Mouse (Mus musculus): Measurements from ENCODE around the gene Dnah6. TPM values are rescaled to one million over a fixed set of nuclear protein-coding genes. Genes with fewer than 3 reads are reported as not detected.

Dnah6 gene
- polyA plus RNA-seq, 1 experiment from 2014 or later, result 0.20 TPM

- Histone ChIP-seq H3K36me3 (ENCODE audit: control insufficient read depth, insufficient read depth, low read length) (no peaks in the 10 kb centered on the region), H3K27me3 (ENCODE audit: control insufficient read depth, insufficient read depth, low read length) (no peaks in the 10 kb centered on the region), H3K27ac (ENCODE audit: low read depth, low read length) (no peak overlapping the region), H3K9ac (replicated peaks; ENCODE audit: low read depth, low read length) (no peak overlapping the region), H3K4me2 (ENCODE audit: low read depth, low read length) (no peak overlapping the region), H3K4me1 (ENCODE audit: control insufficient read depth, insufficient read depth, low read length) (no peaks in the 10 kb centered on the region), H3K9me3 (ENCODE audit: control insufficient read depth, low read length) (no peaks in the 10 kb centered on the region), H3K4me3 (ENCODE audit: low read depth, low read length) (no peak overlapping the region)
- WGBS, result 87% methylated on average over 3 of the region's 3 CpGs
- no peak for ATAC-seq (ENCODE audit: low read depth)
These were observed 80.6 kb downstream of the Dnah6 start for GRCm38 (mm10) chr6:73140836-73141235.

GRCm38 (mm10) chr6:73132784-73133183 is 88.7 kb downstream of the Dnah6 start:
- Histone ChIP-seq H3K36me3 (ENCODE audit: control insufficient read depth, insufficient read depth, low read length) (no peaks in the 10 kb centered on the region), H3K4me1 (ENCODE audit: control insufficient read depth, insufficient read depth, low read length) (no peaks in the 10 kb centered on the region), H3K4me2 (ENCODE audit: low read depth, low read length) (no peak overlapping the region), H3K27me3 (ENCODE audit: control insufficient read depth, insufficient read depth, low read length) (no peaks in the 10 kb centered on the region), H3K27ac (ENCODE audit: low read depth, low read length) (no peak overlapping the region), H3K9ac (replicated peaks; ENCODE audit: low read depth, low read length) (no peak overlapping the region), H3K4me3 (ENCODE audit: low read depth, low read length) (no peak overlapping the region), H3K9me3 (ENCODE audit: control insufficient read depth, low read length) (no peaks in the 10 kb centered on the region)
- ATAC-seq (ENCODE audit: low read depth), result no peak
- WGBS, result 57% methylated on average over 5 of the region's 5 CpGs

GRCm38 (mm10) chr6:73127594-73127993 is 93.9 kb downstream of the Dnah6 start:
- 90% methylated on average over 9 of the region's 9 CpGs for WGBS
- H3K27ac ChIP-seq (ENCODE audit: low read depth, low read length), result no peak overlapping the region
- no peak for ATAC-seq (ENCODE audit: low read depth)

GRCm38 (mm10) chr6:73120348-73120747 is 101.1 kb downstream of the Dnah6 start:
- H3K4me2 ChIP-seq (ENCODE audit: low read depth, low read length), result no peak overlapping the region
- 89% methylated on average over 11 of the region's 11 CpGs for WGBS
- no peaks in the 10 kb centered on the region for H3K9me3 ChIP-seq (ENCODE audit: control insufficient read depth, low read length)
- no peak for ATAC-seq (ENCODE audit: low read depth)
- no peaks in the 10 kb centered on the region for H3K36me3 ChIP-seq (ENCODE audit: control insufficient read depth, insufficient read depth, low read length)
- H3K27ac ChIP-seq (ENCODE audit: low read depth, low read length), result no peak overlapping the region
- no peak overlapping the region for H3K9ac ChIP-seq (replicated peaks; ENCODE audit: low read depth, low read length)
- no peak overlapping the region for H3K4me3 ChIP-seq (ENCODE audit: low read depth, low read length)
- no peaks in the 10 kb centered on the region for H3K4me1 ChIP-seq (ENCODE audit: control insufficient read depth, insufficient read depth, low read length)
- no peaks in the 10 kb centered on the region for H3K27me3 ChIP-seq (ENCODE audit: control insufficient read depth, insufficient read depth, low read length)

More at GRCm38 (mm10) chr6:73127594-73127993, 93.9 kb downstream of the Dnah6 start:
- Histone ChIP-seq H3K36me3 (ENCODE audit: control insufficient read depth, insufficient read depth, low read length) (no peaks in the 10 kb centered on the region), H3K27me3 (ENCODE audit: control insufficient read depth, insufficient read depth, low read length) (no peaks in the 10 kb centered on the region), H3K4me3 (ENCODE audit: low read depth, low read length) (no peak overlapping the region), H3K9ac (replicated peaks; ENCODE audit: low read depth, low read length) (no peak overlapping the region), H3K4me2 (ENCODE audit: low read depth, low read length) (no peak overlapping the region), H3K9me3 (ENCODE audit: control insufficient read depth, low read length) (no peaks in the 10 kb centered on the region), H3K4me1 (ENCODE audit: control insufficient read depth, insufficient read depth, low read length) (no peaks in the 10 kb centered on the region)

- no peak overlapping the region for H3K27ac ChIP-seq (ENCODE audit: low read depth, low read length)
- H3K36me3 ChIP-seq (ENCODE audit: control insufficient read depth, insufficient read depth, low read length), result no peaks in the 10 kb centered on the region
- 79% methylated on average over 2 of the region's 2 CpGs for WGBS
- H3K4me1 ChIP-seq (ENCODE audit: control insufficient read depth, insufficient read depth, low read length), result no peaks in the 10 kb centered on the region
- H3K27me3 ChIP-seq (ENCODE audit: control insufficient read depth, insufficient read depth, low read length), result no peaks in the 10 kb centered on the region
- no peak overlapping the region for H3K4me2 ChIP-seq (ENCODE audit: low read depth, low read length)
- ATAC-seq (ENCODE audit: low read depth), result no peak
- no peak overlapping the region for H3K4me3 ChIP-seq (ENCODE audit: low read depth, low read length)
- no peaks in the 10 kb centered on the region for H3K9me3 ChIP-seq (ENCODE audit: control insufficient read depth, low read length)
- H3K9ac ChIP-seq (replicated peaks; ENCODE audit: low read depth, low read length), result no peak overlapping the region
These were observed 107.6 kb downstream of the Dnah6 start for GRCm38 (mm10) chr6:73113898-73114297.

- H3K9ac ChIP-seq (replicated peaks; ENCODE audit: low read depth, low read length), result no peak overlapping the region
- 65% methylated on average over 2 of the region's 2 CpGs for WGBS
- H3K27ac ChIP-seq (ENCODE audit: low read depth, low read length), result no peak overlapping the region
- no peaks in the 10 kb centered on the region for H3K4me1 ChIP-seq (ENCODE audit: control insufficient read depth, insufficient read depth, low read length)
- H3K4me3 ChIP-seq (ENCODE audit: low read depth, low read length), result no peak overlapping the region
- no peaks in the 10 kb centered on the region for H3K36me3 ChIP-seq (ENCODE audit: control insufficient read depth, insufficient read depth, low read length)
- H3K9me3 ChIP-seq (ENCODE audit: control insufficient read depth, low read length), result no peaks in the 10 kb centered on the region
- H3K4me2 ChIP-seq (ENCODE audit: low read depth, low read length), result no peak overlapping the region
- ATAC-seq (ENCODE audit: low read depth), result no peak
- no peaks in the 10 kb centered on the region for H3K27me3 ChIP-seq (ENCODE audit: control insufficient read depth, insufficient read depth, low read length)
These were observed 108.1 kb downstream of the Dnah6 start for GRCm38 (mm10) chr6:73113365-73113764.

GRCm38 (mm10) chr6:73093133-73093532 is 128.3 kb downstream of the Dnah6 start:
- H3K9ac ChIP-seq (replicated peaks; ENCODE audit: low read depth, low read length), result no peak overlapping the region
- H3K27ac ChIP-seq (ENCODE audit: low read depth, low read length), result no peak overlapping the region
- no peaks in the 10 kb centered on the region for H3K4me1 ChIP-seq (ENCODE audit: control insufficient read depth, insufficient read depth, low read length)
- WGBS, result 94% methylated on average over 4 of the region's 4 CpGs
- no peak overlapping the region for H3K4me3 ChIP-seq (ENCODE audit: low read depth, low read length)
- H3K9me3 ChIP-seq (ENCODE audit: control insufficient read depth, low read length), result no peaks in the 10 kb centered on the region
- H3K36me3 ChIP-seq (ENCODE audit: control insufficient read depth, insufficient read depth, low read length), result no peaks in the 10 kb centered on the region
- H3K27me3 ChIP-seq (ENCODE audit: control insufficient read depth, insufficient read depth, low read length), result no peaks in the 10 kb centered on the region
- no peak for ATAC-seq (ENCODE audit: low read depth)
- H3K4me2 ChIP-seq (ENCODE audit: low read depth, low read length), result no peak overlapping the region

GRCm38 (mm10) chr6:73090836-73091235 is 130.6 kb downstream of the Dnah6 start:
- ATAC-seq (ENCODE audit: low read depth), result no peak
- Histone ChIP-seq H3K27ac (ENCODE audit: low read depth, low read length) (no peak overlapping the region), H3K27me3 (ENCODE audit: control insufficient read depth, insufficient read depth, low read length) (no peaks in the 10 kb centered on the region), H3K9ac (replicated peaks; ENCODE audit: low read depth, low read length) (no peak overlapping the region), H3K36me3 (ENCODE audit: control insufficient read depth, insufficient read depth, low read length) (no peaks in the 10 kb centered on the region), H3K4me1 (ENCODE audit: control insufficient read depth, insufficient read depth, low read length) (no peaks in the 10 kb centered on the region), H3K4me2 (ENCODE audit: low read depth, low read length) (no peak overlapping the region), H3K4me3 (ENCODE audit: low read depth, low read length) (no peak overlapping the region), H3K9me3 (ENCODE audit: control insufficient read depth, low read length) (no peaks in the 10 kb centered on the region)
- WGBS, result 78% methylated on average over 8 of the region's 8 CpGs

- no peaks in the 10 kb centered on the region for H3K27me3 ChIP-seq (ENCODE audit: control insufficient read depth, insufficient read depth, low read length)
- WGBS, result 97% methylated on average over 9 of the region's 9 CpGs
- H3K36me3 ChIP-seq (ENCODE audit: control insufficient read depth, insufficient read depth, low read length), result no peaks in the 10 kb centered on the region
- H3K9ac ChIP-seq (replicated peaks; ENCODE audit: low read depth, low read length), result no peak overlapping the region
- no peak overlapping the region for H3K4me2 ChIP-seq (ENCODE audit: low read depth, low read length)
- H3K4me3 ChIP-seq (ENCODE audit: low read depth, low read length), result no peak overlapping the region
- no peak for ATAC-seq (ENCODE audit: low read depth)
- no peak overlapping the region for H3K27ac ChIP-seq (ENCODE audit: low read depth, low read length)
- H3K4me1 ChIP-seq (ENCODE audit: control insufficient read depth, insufficient read depth, low read length), result no peaks in the 10 kb centered on the region
- H3K9me3 ChIP-seq (ENCODE audit: control insufficient read depth, low read length), result no peaks in the 10 kb centered on the region
These were observed 138.9 kb downstream of the Dnah6 start for GRCm38 (mm10) chr6:73082571-73082970.
